Mouse (Mus musculus) R1 (cell line): ENCODE results near the gene Usp32.

Experiments used
- DNase-seq: peaks from one replicate; pipeline ENCODE4 v3.0.0-alpha.2; 2018; ENCODE audit warnings: low read depth, low spot score

Usp32 gene

DNA sequence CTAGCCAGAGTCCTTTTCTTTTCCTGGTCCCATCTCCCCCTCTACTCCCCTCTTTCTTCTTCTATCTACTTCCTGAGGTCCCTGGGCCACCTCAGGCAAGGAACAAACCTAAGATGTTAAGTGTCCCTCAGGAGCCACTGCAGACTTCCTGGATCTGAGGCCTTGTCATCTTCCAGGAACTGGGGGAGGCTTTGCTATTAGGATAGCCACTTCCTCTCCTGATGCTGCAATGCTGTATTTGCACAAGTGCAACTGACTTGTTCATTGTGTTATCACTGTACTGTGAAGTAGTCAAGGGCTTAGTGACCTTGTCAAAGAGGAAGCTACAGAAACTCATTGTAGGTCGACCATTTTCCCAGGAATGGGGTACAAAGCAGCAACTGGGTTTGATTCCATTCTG, 160.6 kb downstream of the Usp32 start:
- DNase-seq = no peak

GRCm38 (mm10) chr11:84978113-84978512, 161.8 kb downstream of the Usp32 start:
- DNase-seq = peak; percentile 70

DNA sequence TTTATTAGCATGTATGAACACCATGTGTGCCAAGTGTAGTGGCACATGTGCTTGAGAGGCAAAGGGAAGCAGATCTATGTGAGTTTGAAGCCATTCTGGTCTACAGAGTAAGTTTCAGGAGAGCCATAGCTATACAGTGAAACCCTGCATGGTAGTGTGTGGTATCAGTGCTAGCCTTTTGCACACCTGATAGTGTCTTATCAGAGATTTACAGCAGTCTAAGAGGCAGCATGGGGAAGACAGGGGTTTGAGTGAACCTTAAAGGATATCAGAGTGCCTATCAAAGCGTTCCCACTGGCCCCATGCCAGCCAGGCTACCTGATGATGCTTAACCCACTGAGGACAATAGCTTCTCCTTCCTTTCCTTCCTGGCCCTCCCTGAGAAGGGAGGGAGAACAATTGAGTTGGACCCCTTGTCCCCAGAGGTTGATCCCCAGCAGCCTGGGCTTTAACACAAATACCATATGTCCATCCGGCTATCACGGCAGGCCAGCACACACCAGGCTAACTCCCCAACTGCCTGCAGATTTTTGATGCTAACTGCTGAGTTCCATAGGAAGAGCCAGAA, 162.5 kb downstream of the Usp32 start:
- DNase-seq = no peak

- DNase-seq = no peak
Measured at GRCm38 (mm10) chr11:84976706-84977105, 163.3 kb downstream of the Usp32 start.

DNA sequence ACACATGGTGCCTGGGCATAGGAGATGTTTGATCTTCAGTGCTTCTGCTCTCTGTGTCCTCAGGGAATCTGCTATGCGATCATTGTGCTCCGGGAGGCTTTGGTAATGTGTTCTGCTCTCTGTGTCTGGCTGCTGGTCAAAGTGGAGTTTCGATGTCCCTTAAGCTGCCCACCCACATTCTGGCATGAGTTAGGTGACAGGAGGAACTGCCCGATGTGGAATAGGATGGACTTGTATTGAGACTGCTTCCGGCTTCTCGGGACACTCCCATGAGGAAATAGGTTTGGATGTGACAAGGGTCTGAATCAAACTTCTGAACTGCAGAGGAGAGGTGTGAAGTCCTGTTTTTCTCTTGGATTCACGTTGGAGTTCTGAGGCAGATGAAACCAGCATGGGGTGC, 165.4 kb downstream of the Usp32 start:
- DNase-seq = no peak

DNA sequence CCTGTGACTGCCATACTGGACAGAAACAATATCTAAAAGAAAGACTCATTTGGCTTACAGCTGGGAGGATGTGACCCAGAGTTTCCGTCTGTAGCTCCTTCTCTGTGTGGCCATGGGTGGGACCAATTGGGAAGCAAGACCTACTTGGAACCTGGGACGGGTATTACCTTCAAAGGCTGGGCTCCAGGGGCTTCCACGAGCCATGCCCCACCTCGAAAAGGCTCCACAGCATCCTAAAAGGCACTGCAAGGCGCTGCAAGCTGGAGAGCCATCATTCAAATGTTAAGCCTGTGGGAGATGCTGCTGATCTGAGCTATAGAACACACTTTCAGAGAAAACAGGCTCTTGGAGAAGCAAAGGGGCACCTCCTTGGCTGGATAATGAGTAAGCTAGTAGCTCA, 166.3 kb downstream of the Usp32 start:
- no peak for DNase-seq

DNA sequence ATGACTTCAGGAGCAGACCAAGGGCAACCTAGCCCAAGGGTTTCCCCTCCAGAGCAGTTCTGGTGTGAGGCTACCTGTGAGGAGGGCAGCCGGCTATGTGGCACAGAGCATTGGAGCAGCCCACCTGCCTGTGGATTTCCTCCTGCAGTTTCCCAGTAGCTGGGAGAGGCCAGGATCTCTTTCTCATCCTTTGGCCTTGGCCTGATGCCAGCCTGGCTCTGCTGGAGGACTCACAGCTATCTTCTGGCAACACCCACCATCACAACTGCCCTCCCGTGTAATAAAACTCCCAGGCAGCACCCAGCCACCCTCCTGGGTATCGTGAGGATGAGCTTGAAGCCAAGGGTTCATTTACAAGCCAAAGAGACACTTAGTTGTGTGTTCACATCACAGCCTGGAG, 167.9 kb downstream of the Usp32 start:
- no peak for DNase-seq

DNA sequence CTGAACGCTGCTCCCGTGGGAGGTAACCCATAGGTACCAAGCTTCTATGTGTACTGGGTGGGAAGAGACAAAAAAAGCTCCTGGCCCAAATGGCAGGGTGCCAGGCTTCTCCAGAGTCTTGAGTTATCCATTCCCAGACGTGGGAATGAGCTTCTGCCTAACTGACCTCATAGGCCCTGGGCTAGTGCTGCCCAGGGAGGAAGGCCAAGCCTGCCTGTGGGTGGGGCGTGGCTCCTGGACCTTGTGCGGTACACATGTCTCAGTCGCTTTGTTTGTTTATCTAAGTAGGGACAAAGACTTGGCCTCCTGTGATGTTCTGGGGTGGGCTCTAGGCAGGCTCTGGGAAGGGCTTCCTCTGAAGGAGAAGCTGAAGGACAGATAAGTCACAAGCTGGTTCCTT, 171.2 kb downstream of the Usp32 start:
- no peak for DNase-seq

- DNase-seq = no peak
Measured at GRCm38 (mm10) chr11:84968309-84968708, 171.7 kb downstream of the Usp32 start.

DNA sequence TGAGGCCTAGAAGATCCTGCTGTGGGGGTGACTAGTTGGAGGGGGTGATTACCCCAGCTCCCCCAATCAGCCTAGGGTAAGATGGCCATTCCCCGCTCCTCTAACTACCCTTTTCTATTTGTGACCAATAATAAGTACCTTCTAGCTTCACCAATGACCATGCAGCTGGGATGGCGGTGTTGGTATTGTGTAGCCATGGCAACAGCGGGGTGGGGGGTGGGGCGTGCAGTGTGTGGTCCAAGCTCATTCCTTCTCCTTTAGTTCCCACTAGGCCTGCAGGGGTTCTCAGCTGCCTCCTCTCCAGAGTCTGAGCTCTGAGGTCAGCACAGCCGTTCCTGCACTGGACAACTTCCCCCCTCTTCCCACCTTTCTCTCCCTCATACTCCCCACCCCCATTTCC, 172.8 kb downstream of the Usp32 start:
- DNase-seq = peak; percentile 36

GRCm38 (mm10) chr11:84966696-84967095, 173.3 kb downstream of the Usp32 start:
- DNase-seq = no peak

- no peak for DNase-seq
Measured at GRCm38 (mm10) chr11:84963556-84963955, 176.4 kb downstream of the Usp32 start.

DNA sequence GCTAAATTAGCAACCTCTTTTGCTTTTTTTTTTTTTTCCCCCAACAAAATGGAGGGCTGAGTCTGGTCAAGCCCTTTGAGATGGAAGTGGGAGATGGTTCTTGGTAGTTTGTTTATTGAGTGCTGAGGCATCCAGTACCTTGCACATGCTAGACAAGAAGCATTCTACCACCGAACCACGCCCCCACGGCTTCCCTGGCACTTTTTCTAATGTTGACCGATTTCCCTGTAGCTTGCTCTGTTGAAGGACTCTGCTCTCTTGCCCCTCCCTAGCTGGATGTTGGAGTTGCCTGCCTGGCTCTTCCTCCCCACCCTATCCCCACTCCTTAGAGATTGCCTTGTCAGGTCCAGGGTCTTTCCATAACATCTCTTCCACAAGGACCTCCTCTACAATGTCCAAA, 177.4 kb downstream of the Usp32 start:
- DNase-seq = no peak

DNA sequence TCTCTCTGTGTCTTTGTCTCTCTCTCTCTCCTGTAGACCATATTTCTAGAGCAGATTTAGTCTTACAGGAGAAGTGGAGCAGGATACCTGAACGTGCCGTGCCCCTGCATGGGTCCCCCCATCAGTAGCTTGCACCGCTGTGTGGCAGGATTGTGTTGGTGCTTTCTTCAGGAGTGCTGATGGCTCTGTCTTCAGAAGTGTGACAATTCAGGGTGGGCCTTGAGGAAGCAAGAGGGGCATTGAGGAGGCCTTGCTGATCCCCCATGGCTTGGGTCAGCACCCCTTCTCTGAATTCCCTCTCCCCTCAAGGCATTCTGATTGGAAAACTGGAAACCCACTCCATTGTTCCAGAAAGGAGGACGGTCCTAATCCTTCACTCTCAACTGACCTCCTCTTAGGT, 178.4 kb downstream of the Usp32 start:
- DNase-seq = no peak

DNA sequence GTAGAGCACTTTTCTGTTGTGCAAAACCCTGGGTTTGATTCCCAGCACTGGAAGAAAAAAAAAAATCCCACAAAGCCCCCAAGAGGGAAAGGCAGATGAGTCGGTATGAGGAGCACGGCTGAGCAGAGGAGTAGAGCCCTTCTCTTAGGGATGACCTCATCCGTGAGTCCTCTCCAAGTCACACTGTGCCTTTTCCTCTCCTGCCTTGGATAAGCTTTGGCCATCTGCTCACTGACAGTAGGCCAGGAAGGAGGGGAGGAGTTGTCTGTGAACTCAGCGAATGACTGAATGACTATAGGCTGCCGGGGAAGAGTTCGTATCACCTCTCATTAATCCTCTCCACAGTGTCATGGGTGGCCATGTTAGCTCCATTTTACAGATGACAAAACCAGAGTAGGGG, 179.2 kb downstream of the Usp32 start:
- DNase-seq = no peak

DNA sequence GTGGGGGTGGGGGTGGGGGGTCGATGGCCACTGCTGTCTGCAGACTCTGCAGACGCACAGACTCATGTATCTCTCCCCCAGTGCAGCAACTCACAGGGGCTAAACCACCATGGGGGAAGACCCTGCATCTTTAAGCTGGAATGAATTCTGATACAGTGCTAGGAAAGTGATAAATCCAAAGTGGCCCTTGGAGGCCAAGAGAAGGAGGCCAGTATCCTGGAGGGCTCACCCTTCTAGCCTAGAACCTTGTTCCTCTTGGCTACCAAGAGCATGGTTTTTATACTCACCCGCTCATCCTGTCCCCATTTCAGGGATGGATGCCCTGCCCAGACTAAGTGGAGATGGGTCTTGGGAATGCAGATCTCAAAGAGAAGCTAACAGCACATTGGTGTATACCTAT, 179.7 kb downstream of the Usp32 start:
- DNase-seq = no peak

GRCm38 (mm10) chr11:84959701-84960181, 180.2 kb downstream of the Usp32 start:
- DNase-seq = no peak

GRCm38 (mm10) chr11:84959181-84959580, 180.8 kb downstream of the Usp32 start:
- no peak for DNase-seq

- no peak for DNase-seq
Measured at GRCm38 (mm10) chr11:84958271-84958630, 181.7 kb downstream of the Usp32 start.

- DNase-seq = peak; percentile 64
Measured at GRCm38 (mm10) chr11:84957591-84958270, 182.2 kb downstream of the Usp32 start, which contains the start of gene Car4. Gene Car4, plus strand, starts transcription at chr11:84957786.

GRCm38 (mm10) chr11:84957171-84957570, 182.8 kb downstream of the Usp32 start:
- no peak for DNase-seq

GRCm38 (mm10) chr11:84956400-84956799, 183.6 kb downstream of the Usp32 start:
- DNase-seq = no peak

DNA sequence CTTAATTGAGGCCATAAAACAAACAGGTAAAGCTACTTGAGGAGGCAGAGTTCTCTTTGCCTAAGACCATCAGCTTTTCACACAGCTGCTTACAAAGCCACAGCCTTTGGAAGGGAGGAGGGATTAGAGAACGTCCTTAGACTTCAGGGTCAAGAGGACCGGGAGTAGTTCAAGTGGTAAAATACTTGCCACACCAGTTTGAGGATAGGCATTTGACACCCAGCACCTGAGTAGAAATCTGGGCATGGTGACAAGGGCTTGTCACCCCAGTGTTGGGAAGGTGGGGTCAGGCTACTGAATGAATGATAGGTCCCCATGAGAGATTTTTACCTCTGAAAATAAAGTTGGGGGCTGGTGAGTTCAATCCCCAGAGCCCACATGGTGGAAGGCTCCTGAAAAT, 187.3 kb downstream of the Usp32 start:
- DNase-seq = no peak

- DNase-seq = no peak
Measured at GRCm38 (mm10) chr11:84948526-84948925, 191.4 kb downstream of the Usp32 start.
